Comparison of ENCODE assay signal across 27 mouse cellular contexts in genomic region chr7:89201954-89202353, GRCm38 (mm10).
A peak's percentile ranks its signal among the peaks of the same experiment; 100 is the strongest.
DNase-seq lines count a peak whose midpoint lies in the region; ATAC-seq lines count a peak whose summit lies in the region.
"Had no signal": no experiment of that assay in that cellular context is flagged by ENCODE, and none has a peak within 500 bp of the region (broad histone marks: within the 10 kb centered on the region; RNA-seq: fewer than 3 reads in every experiment).

No protein-coding gene starts in this region.

- no peak overlapping the region for H3K9ac ChIP-seq in kidney, embryonic 15.5 days
- no peak overlapping the region for H3K9ac ChIP-seq in midbrain, embryonic 11.5 days (ENCODE audit: low read length)
- no peak overlapping the region for H3K9ac ChIP-seq in midbrain, embryonic 16.5 days (ENCODE audit: low read depth, low read length)
- H3K9ac ChIP-seq: forebrain, embryonic 13.5 days; heart, embryonic 15.5 days; hindbrain, embryonic 12.5 days; liver, embryonic 12.5 days; midbrain, embryonic 12.5 days; neural tube, embryonic 13.5 days had no signal

- H3K4me3 ChIP-seq in kidney, embryonic 15.5 days (replicated peaks), result no peak overlapping the region
- no peak overlapping the region for H3K4me3 ChIP-seq in midbrain, embryonic 11.5 days (ENCODE audit: low read depth, low read length)
- no peak overlapping the region for H3K4me3 ChIP-seq in midbrain, embryonic 10.5 days
- H3K4me3 ChIP-seq in midbrain, embryonic 16.5 days (ENCODE audit: low read depth, low read length), result no peak overlapping the region
- H3K4me3 ChIP-seq: forebrain, embryonic 13.5 days; heart, embryonic 15.5 days; hindbrain, embryonic 12.5 days; liver, embryonic 12.5 days; midbrain, embryonic 12.5 days; myocyte; neural tube, embryonic 13.5 days had no signal

- peak; percentile 8 for DNase-seq in gastrocnemius, postnatal 14 days
- DNase-seq in gastrocnemius, postnatal 4 days (ENCODE audit: low spot score in 2 of 2), result no peak
- DNase-seq in kidney, adult 8-10 months, result no peak
- no peak for DNase-seq in midbrain, embryonic 11.5 days (ENCODE audit: low spot score, missing footprints)
- DNase-seq in midbrain, embryonic 10.5 days (ENCODE audit: low spot score), result no peak
- no peak for DNase-seq in urinary bladder, postnatal 4 days (ENCODE audit: low spot score in 2 of 2)
- DNase-seq: adrenal gland, adult 8-10 months; cerebellum, adult 2 months; cerebellum, postnatal 14 days; gastrocnemius, postnatal 25 days; kidney, postnatal 14 days; layer of hippocampus, adult 9-11 months; lung, adult 2 months; lung, postnatal 10 days; retina, postnatal 1 day; right cerebral cortex, postnatal 14 days; thymus, postnatal 4 days had no signal

- intact Hi-C loops in gastrocnemius, postnatal 14 days (cut with DNase I; ENCODE audit: low total_unique reads), result no loop called here

- H3K27me3 ChIP-seq in kidney, embryonic 15.5 days, result no peaks in the 10 kb centered on the region
- H3K27me3 ChIP-seq in midbrain, embryonic 11.5 days (ENCODE audit: control insufficient read depth, insufficient read depth, low read length), result no peaks in the 10 kb centered on the region
- H3K27me3 ChIP-seq in midbrain, embryonic 10.5 days (ENCODE audit: low read depth, poor library complexity, severe bottlenecking), result no peaks in the 10 kb centered on the region
- H3K27me3 ChIP-seq in midbrain, embryonic 16.5 days (ENCODE audit: control insufficient read depth, insufficient read depth, low read depth, low read length), result no peaks in the 10 kb centered on the region
- H3K27me3 ChIP-seq: forebrain, embryonic 13.5 days; heart, embryonic 15.5 days; hindbrain, embryonic 12.5 days; liver, embryonic 12.5 days; midbrain, embryonic 12.5 days; neural tube, embryonic 13.5 days had no signal

- no peaks in the 10 kb centered on the region for H3K36me3 ChIP-seq in kidney, embryonic 15.5 days
- no peaks in the 10 kb centered on the region for H3K36me3 ChIP-seq in midbrain, embryonic 11.5 days (ENCODE audit: control insufficient read depth, insufficient read depth, low read length)
- no peaks in the 10 kb centered on the region for H3K36me3 ChIP-seq in midbrain, embryonic 10.5 days
- H3K36me3 ChIP-seq in midbrain, embryonic 16.5 days (ENCODE audit: control insufficient read depth, insufficient read depth, low read length), result no peaks in the 10 kb centered on the region
- H3K36me3 ChIP-seq: heart, embryonic 15.5 days; hindbrain, embryonic 12.5 days; liver, embryonic 12.5 days; midbrain, embryonic 12.5 days; neural tube, embryonic 13.5 days had no signal

- no peak overlapping the region for H3K27ac ChIP-seq in kidney, embryonic 15.5 days
- no peak overlapping the region for H3K27ac ChIP-seq in midbrain, embryonic 11.5 days (ENCODE audit: low read depth, low read length)
- H3K27ac ChIP-seq in midbrain, embryonic 10.5 days (replicated peaks), result no peak overlapping the region
- no peak overlapping the region for H3K27ac ChIP-seq in midbrain, embryonic 16.5 days (ENCODE audit: low read length)
- H3K27ac ChIP-seq: forebrain, embryonic 13.5 days; heart, embryonic 15.5 days; hindbrain, embryonic 12.5 days; liver, embryonic 12.5 days; midbrain, embryonic 12.5 days; neural tube, embryonic 13.5 days had no signal

- no peak overlapping the region for H3K4me2 ChIP-seq in kidney, embryonic 15.5 days
- no peak overlapping the region for H3K4me2 ChIP-seq in midbrain, embryonic 11.5 days
- no peak overlapping the region for H3K4me2 ChIP-seq in midbrain, embryonic 16.5 days (ENCODE audit: low read length)
- H3K4me2 ChIP-seq: forebrain, embryonic 13.5 days; heart, embryonic 15.5 days; hindbrain, embryonic 12.5 days; liver, embryonic 12.5 days; midbrain, embryonic 12.5 days; neural tube, embryonic 13.5 days had no signal

- H3K9me3 ChIP-seq in kidney, embryonic 15.5 days (replicated peaks), result no peaks in the 10 kb centered on the region
- no peaks in the 10 kb centered on the region for H3K9me3 ChIP-seq in midbrain, embryonic 11.5 days (ENCODE audit: control insufficient read depth, low read length)
- H3K9me3 ChIP-seq in midbrain, embryonic 10.5 days (replicated peaks), result no peaks in the 10 kb centered on the region
- H3K9me3 ChIP-seq in midbrain, embryonic 16.5 days (replicated peaks; ENCODE audit: control insufficient read depth, low read length, poor library complexity, severe bottlenecking), result no peaks in the 10 kb centered on the region
- H3K9me3 ChIP-seq: forebrain, embryonic 13.5 days; G1E; heart, embryonic 15.5 days; hindbrain, embryonic 12.5 days; liver, embryonic 12.5 days; midbrain, embryonic 12.5 days; neural tube, embryonic 13.5 days had no signal

- peak; percentile 29; the same call in 1 of the 2 replicates for ATAC-seq in kidney, embryonic 15.5 days (replicated peaks; ENCODE audit: low FRiP score)
- ATAC-seq in midbrain, embryonic 11.5 days (ENCODE audit: low FRiP score), result peak; percentile 38; the same call in 1 of the 2 replicates
- ATAC-seq in midbrain, embryonic 16.5 days, result 0 out of 2 replicates have a peak, but pooled peaks have one; percentile 40
- ATAC-seq: forebrain, embryonic 13.5 days; liver, embryonic 12.5 days had no signal

- H3K4me1 ChIP-seq in kidney, embryonic 15.5 days, result 0 out of 2 replicates have a peak, but pooled peaks cover 3% of the 10 kb centered on the region
- H3K4me1 ChIP-seq in midbrain, embryonic 11.5 days (ENCODE audit: control insufficient read depth, insufficient read depth, low read length), result no peaks in the 10 kb centered on the region
- no peaks in the 10 kb centered on the region for H3K4me1 ChIP-seq in midbrain, embryonic 10.5 days
- no peaks in the 10 kb centered on the region for H3K4me1 ChIP-seq in midbrain, embryonic 16.5 days (ENCODE audit: control insufficient read depth, insufficient read depth, low read length)
- H3K4me1 ChIP-seq: forebrain, embryonic 13.5 days; heart, embryonic 15.5 days; hindbrain, embryonic 12.5 days; midbrain, embryonic 12.5 days; neural tube, embryonic 13.5 days had no signal
